Mouse (Mus musculus): ENCODE measurements around the gene Smim11. TPM values are rescaled to one million over a fixed set of nuclear protein-coding genes. Genes with fewer than 3 reads are reported as not detected.
A peak's percentile ranks its signal among the peaks of the same experiment; 100 is the strongest.

Smim11 gene
- polyA plus RNA-seq, 1 experiment from 2014 or later, result 35.9 TPM

- H3K4me1 ChIP-seq (ENCODE audit: control insufficient read depth, low read depth, low read length), result no peaks in the 10 kb centered on the region
- H3K4me2 ChIP-seq (ENCODE audit: low read depth, low read length), result no peak overlapping the region
- no peak overlapping the region for H3K4me3 ChIP-seq (ENCODE audit: low read depth, low read length)
- no peak for ATAC-seq (ENCODE audit: low read depth)
- no peaks in the 10 kb centered on the region for H3K9me3 ChIP-seq (replicated peaks; ENCODE audit: control insufficient read depth, low read length)
- no peaks in the 10 kb centered on the region for H3K36me3 ChIP-seq (ENCODE audit: control insufficient read depth, insufficient read depth)
- H3K27ac ChIP-seq (ENCODE audit: low read length), result no peak overlapping the region
- peaks cover 3% of the 10 kb centered on the region; the same call in 1 of the 2 replicates for H3K27me3 ChIP-seq (ENCODE audit: control insufficient read depth, insufficient read depth, low read depth, low read length)
- H3K9ac ChIP-seq (ENCODE audit: low read depth, low read length), result no peak overlapping the region
These were observed 11.0 kb upstream of the Smim11 start for GRCm38 (mm10) chr16:92290045-92290444.

- no peaks in the 10 kb centered on the region for H3K36me3 ChIP-seq (ENCODE audit: control insufficient read depth, insufficient read depth)
- H3K9me3 ChIP-seq (replicated peaks; ENCODE audit: control insufficient read depth, low read length), result no peaks in the 10 kb centered on the region
- 0 out of 2 replicates have a peak, but pooled peaks cover 3% of the 10 kb centered on the region for H3K27me3 ChIP-seq (ENCODE audit: control insufficient read depth, insufficient read depth, low read depth, low read length)
- 54% methylated on average over 10 of the region's 10 CpGs for WGBS (ENCODE audit: insufficient replicate concordance)
- H3K4me1 ChIP-seq (ENCODE audit: control insufficient read depth, low read depth, low read length), result no peaks in the 10 kb centered on the region
- no peak within 1 kb of the TSS for H3K4me3 ChIP-seq (ENCODE audit: low read depth, low read length)
- no peak within 1 kb of the TSS for H3K4me2 ChIP-seq (ENCODE audit: low read depth, low read length)
- H3K9ac ChIP-seq (ENCODE audit: low read depth, low read length), result no peak within 1 kb of the TSS
- no peak for ATAC-seq (ENCODE audit: low read depth)
- no peak within 1 kb of the TSS for H3K27ac ChIP-seq (ENCODE audit: low read length)
These were observed 9.0 kb upstream of the Smim11 start, which contains the start of gene Kcne2 for GRCm38 (mm10) chr16:92292101-92292500. TSS of gene Kcne2 (plus strand) at chr16:92292389.

GRCm38 (mm10) chr16:92294267-92294970 is 6.7 kb upstream of the Smim11 start:
- H3K36me3 ChIP-seq (ENCODE audit: control insufficient read depth, insufficient read depth), result no peaks in the 10 kb centered on the region
- no peak overlapping the region for H3K9ac ChIP-seq (ENCODE audit: low read depth, low read length)
- no peak overlapping the region for H3K4me2 ChIP-seq (ENCODE audit: low read depth, low read length)
- no peak overlapping the region for H3K27ac ChIP-seq (ENCODE audit: low read length)
- no peaks in the 10 kb centered on the region for H3K9me3 ChIP-seq (replicated peaks; ENCODE audit: control insufficient read depth, low read length)
- no peaks in the 10 kb centered on the region for H3K4me1 ChIP-seq (ENCODE audit: control insufficient read depth, low read depth, low read length)
- 0 out of 2 replicates have a peak, but pooled peaks cover 3% of the 10 kb centered on the region for H3K27me3 ChIP-seq (ENCODE audit: control insufficient read depth, insufficient read depth, low read depth, low read length)
- ATAC-seq (ENCODE audit: low read depth), result no peak
- no peak overlapping the region for H3K4me3 ChIP-seq (ENCODE audit: low read depth, low read length)
- WGBS (ENCODE audit: insufficient replicate concordance), result 46% methylated on average over 12 of the region's 12 CpGs

- Histone ChIP-seq H3K27ac (ENCODE audit: low read length) (no peak overlapping the region), H3K4me3 (ENCODE audit: low read depth, low read length) (no peak overlapping the region), H3K27me3 (ENCODE audit: control insufficient read depth, insufficient read depth, low read depth, low read length) (0 out of 2 replicates have a peak, but pooled peaks cover 3% of the 10 kb centered on the region), H3K4me2 (ENCODE audit: low read depth, low read length) (no peak overlapping the region), H3K9ac (ENCODE audit: low read depth, low read length) (no peak overlapping the region), H3K9me3 (replicated peaks; ENCODE audit: control insufficient read depth, low read length) (no peaks in the 10 kb centered on the region), H3K36me3 (ENCODE audit: control insufficient read depth, insufficient read depth) (no peaks in the 10 kb centered on the region), H3K4me1 (ENCODE audit: control insufficient read depth, low read depth, low read length) (no peaks in the 10 kb centered on the region)
- 41% methylated on average over 2 of the region's 2 CpGs for WGBS (ENCODE audit: insufficient replicate concordance)
- no peak for ATAC-seq (ENCODE audit: low read depth)
These were observed 5.8 kb upstream of the Smim11 start for GRCm38 (mm10) chr16:92295328-92295727.

- Histone ChIP-seq H3K9me3 (replicated peaks; ENCODE audit: control insufficient read depth, low read length) (no peaks in the 10 kb centered on the region), H3K27me3 (ENCODE audit: control insufficient read depth, insufficient read depth, low read depth, low read length) (no peaks in the 10 kb centered on the region), H3K4me1 (ENCODE audit: control insufficient read depth, low read depth, low read length) (peaks cover 18% of the 10 kb centered on the region), H3K36me3 (ENCODE audit: control insufficient read depth, insufficient read depth) (no peaks in the 10 kb centered on the region), H3K9ac (ENCODE audit: low read depth, low read length) (peak overlapping the region; percentile 70), H3K4me3 (ENCODE audit: low read depth, low read length) (peak overlapping the region; percentile 71), H3K27ac (ENCODE audit: low read length) (peak overlapping the region; percentile 25; the same call in 1 of the 2 replicates), H3K4me2 (ENCODE audit: low read depth, low read length) (peak overlapping the region; percentile 75)
- under 1% methylated on average over 12 of the region's 12 CpGs for WGBS (ENCODE audit: insufficient replicate concordance)
- peak; percentile 37 for ATAC-seq (ENCODE audit: low read depth)
These were observed 323 bp downstream of the Smim11 start for GRCm38 (mm10) chr16:92301412-92301806.

GRCm38 (mm10) chr16:92301989-92302388 is 903 bp downstream of the Smim11 start:
- H3K27ac ChIP-seq (ENCODE audit: low read length), result 0 out of 2 replicates have a peak overlapping the region, but pooled peaks have one; percentile 25
- WGBS (ENCODE audit: insufficient replicate concordance), result 34% methylated on average over 5 of the region's 5 CpGs
- H3K36me3 ChIP-seq (ENCODE audit: control insufficient read depth, insufficient read depth), result peaks cover under 1% of the 10 kb centered on the region
- no peaks in the 10 kb centered on the region for H3K27me3 ChIP-seq (ENCODE audit: control insufficient read depth, insufficient read depth, low read depth, low read length)
- H3K9ac ChIP-seq (ENCODE audit: low read depth, low read length), result peak overlapping the region; percentile 70
- H3K9me3 ChIP-seq (replicated peaks; ENCODE audit: control insufficient read depth, low read length), result no peaks in the 10 kb centered on the region
- peak overlapping the region; percentile 75 for H3K4me2 ChIP-seq (ENCODE audit: low read depth, low read length)
- H3K4me1 ChIP-seq (ENCODE audit: control insufficient read depth, low read depth, low read length), result peaks cover 18% of the 10 kb centered on the region
- peak overlapping the region; percentile 71 for H3K4me3 ChIP-seq (ENCODE audit: low read depth, low read length)
- no peak for ATAC-seq (ENCODE audit: low read depth)

GRCm38 (mm10) chr16:92302506-92302905 is 1.4 kb downstream of the Smim11 start:
- Histone ChIP-seq H3K4me1 (ENCODE audit: control insufficient read depth, low read depth, low read length) (peaks cover 18% of the 10 kb centered on the region), H3K27me3 (ENCODE audit: control insufficient read depth, insufficient read depth, low read depth, low read length) (no peaks in the 10 kb centered on the region), H3K4me2 (ENCODE audit: low read depth, low read length) (peak overlapping the region; percentile 75), H3K9ac (ENCODE audit: low read depth, low read length) (no peak overlapping the region), H3K36me3 (ENCODE audit: control insufficient read depth, insufficient read depth) (peaks cover 2% of the 10 kb centered on the region), H3K9me3 (replicated peaks; ENCODE audit: control insufficient read depth, low read length) (no peaks in the 10 kb centered on the region), H3K4me3 (ENCODE audit: low read depth, low read length) (no peak overlapping the region), H3K27ac (ENCODE audit: low read length) (no peak overlapping the region)
- no peak for ATAC-seq (ENCODE audit: low read depth)
- 56% methylated on average over 5 of the region's 5 CpGs for WGBS (ENCODE audit: insufficient replicate concordance)

GRCm38 (mm10) chr16:92305519-92305918 is 4.4 kb downstream of the Smim11 start:
- WGBS (ENCODE audit: insufficient replicate concordance), result 90% methylated on average over 2 of the region's 2 CpGs
- H3K4me2 ChIP-seq (ENCODE audit: low read depth, low read length), result no peak overlapping the region
- no peak overlapping the region for H3K27ac ChIP-seq (ENCODE audit: low read length)

GRCm38 (mm10) chr16:92307947-92308346 is 6.9 kb downstream of the Smim11 start:
- ATAC-seq (ENCODE audit: low read depth), result no peak
- Histone ChIP-seq H3K27ac (ENCODE audit: low read length) (no peak overlapping the region), H3K4me1 (ENCODE audit: control insufficient read depth, low read depth, low read length) (peaks cover 4% of the 10 kb centered on the region), H3K27me3 (ENCODE audit: control insufficient read depth, insufficient read depth, low read depth, low read length) (no peaks in the 10 kb centered on the region), H3K4me2 (ENCODE audit: low read depth, low read length) (no peak overlapping the region), H3K4me3 (ENCODE audit: low read depth, low read length) (no peak overlapping the region), H3K9ac (ENCODE audit: low read depth, low read length) (no peak overlapping the region), H3K9me3 (replicated peaks; ENCODE audit: control insufficient read depth, low read length) (no peaks in the 10 kb centered on the region), H3K36me3 (ENCODE audit: control insufficient read depth, insufficient read depth) (peaks cover 2% of the 10 kb centered on the region)
- 58% methylated on average over 3 of the region's 3 CpGs for WGBS (ENCODE audit: insufficient replicate concordance)

More at GRCm38 (mm10) chr16:92305519-92305918, 4.4 kb downstream of the Smim11 start:
- H3K36me3 ChIP-seq (ENCODE audit: control insufficient read depth, insufficient read depth), result peaks cover 2% of the 10 kb centered on the region
- H3K4me3 ChIP-seq (ENCODE audit: low read depth, low read length), result no peak overlapping the region
- peaks cover 18% of the 10 kb centered on the region for H3K4me1 ChIP-seq (ENCODE audit: control insufficient read depth, low read depth, low read length)
- H3K9me3 ChIP-seq (replicated peaks; ENCODE audit: control insufficient read depth, low read length), result no peaks in the 10 kb centered on the region
- no peaks in the 10 kb centered on the region for H3K27me3 ChIP-seq (ENCODE audit: control insufficient read depth, insufficient read depth, low read depth, low read length)
- H3K9ac ChIP-seq (ENCODE audit: low read depth, low read length), result no peak overlapping the region
- ATAC-seq (ENCODE audit: low read depth), result no peak

Measured in liver, embryonic 16.5 days (tissue).